Mouse (Mus musculus) spleen, postnatal 0 days (tissue): ENCODE measurements around the gene Gm8922. TPM values are rescaled to one million over a fixed set of nuclear protein-coding genes. Genes with fewer than 3 reads are reported as not detected.

Source experiments
- polyA plus RNA-seq: library from polyadenylated mRNA; unstranded; fragments of >200 nt; fragmentation: Nextera tagmentation; extraction: Ambion mirVana; gene quantifications from 2 replicates; pipeline ENCODE4 v1.2.1, GENCODE M21; 2015

The Gm8922 gene
- not detected in 2 replicates for polyA plus RNA-seq

GRCm38 (mm10) chr5:11681659-11682058, at the start of gene Gm8922:
TSS of gene Gm8922 (plus strand) at chr5:11681959.

Other genes with a start within 250 kb of the Gm8922 start
- not detected in 2 replicates for gene Gm8906, start 179.3 kb upstream of the Gm8922 start, polyA plus RNA-seq
- not detected in 2 replicates for gene Gm6460, start 87.0 kb upstream of the Gm8922 start, polyA plus RNA-seq
- not detected in 2 replicates for gene Gm8926, start 88.6 kb downstream of the Gm8922 start, polyA plus RNA-seq
- not detected in 2 replicates for gene Gm6465, start 163.6 kb downstream of the Gm8922 start, polyA plus RNA-seq
- gene 4933402N22Rik, start 236.1 kb downstream of the Gm8922 start, polyA plus RNA-seq: not detected in 2 replicates